Mouse (Mus musculus) midbrain, embryonic 15.5 days (tissue): ENCODE measurements at regions not wholly inside any gene's neighbourhood (a gene's known extent, or its start where the extent isn't known, plus 50 kb on each side); places are given as distances from the start of the nearest gene placed in this dataset.

ENCODE experiments used
- ATAC-seq: fragments of 200-750 bp; cut with Nextera tagmentation; replicated peaks from 2 replicates; pipeline ENCODE4 v1.8.0; 2017; ENCODE audit warnings: moderate TSS enrichment
- H3K27ac ChIP-seq: fragments of 300-500 bp; sonication (generic); 2 replicates; pipeline ENCODE4 v1.5.1; 2015; ENCODE audit warnings: mild to moderate bottlenecking, inconsistent platforms
- H3K27me3 ChIP-seq: fragments of 300-500 bp; sonication (generic); replicated peaks from 2 replicates; pipeline ENCODE4 v1.6.1; 2015; ENCODE audit warnings: inconsistent platforms
- H3K36me3 ChIP-seq: fragments of 300-500 bp; sonication (generic); replicated peaks from 2 replicates; pipeline ENCODE4 v1.6.1; 2015; ENCODE audit warnings: inconsistent platforms
- H3K4me1 ChIP-seq: fragments of 300-500 bp; sonication (generic); 2 replicates; pipeline ENCODE4 v1.6.1; 2015; ENCODE audit warnings: inconsistent platforms
- H3K4me2 ChIP-seq: fragments of 300-500 bp; sonication (generic); 2 replicates; pipeline ENCODE4 v1.6.1; 2015; ENCODE audit warnings: inconsistent platforms, mild to moderate bottlenecking, moderate library complexity
- H3K4me3 ChIP-seq: fragments of 300-500 bp; sonication (generic); 2 replicates; pipeline ENCODE4 v1.5.1; 2015; ENCODE audit warnings: mild to moderate bottlenecking, inconsistent platforms
- H3K9ac ChIP-seq: fragments of 300-500 bp; sonication (generic); 2 replicates; pipeline ENCODE4 v1.6.1; 2015; ENCODE audit warnings: mild to moderate bottlenecking, inconsistent platforms
- H3K9me3 ChIP-seq: fragments of 300-500 bp; sonication (generic); 2 replicates; pipeline ENCODE4 v1.6.1; 2016; ENCODE audit warnings: inconsistent platforms
- WGBS: fragments of 180-500 bp; shearing (Covaris S2); methylation state at CpG from one replicate; pipeline ENCODE4 v1.1.7; 2015; ENCODE audit warnings: mixed read lengths; 5-methylcytosine and 5-hydroxymethylcytosine counted together

GRCm38 (mm10) chr13:102132154-102132553 lies 364.1 kb upstream of the Pik3r1 start:
- H3K4me1 ChIP-seq: no peaks in the 10 kb centered on the region
- no peak overlapping the region for H3K4me2 ChIP-seq
- 67% methylated on average over 5 of the region's 5 CpGs for WGBS
- H3K4me3 ChIP-seq: no peak overlapping the region
- no peak for ATAC-seq
- H3K9me3 ChIP-seq: no peaks in the 10 kb centered on the region
- no peaks in the 10 kb centered on the region for H3K27me3 ChIP-seq
- no peaks in the 10 kb centered on the region for H3K36me3 ChIP-seq
- no peak overlapping the region for H3K9ac ChIP-seq
- H3K27ac ChIP-seq: no peak overlapping the region

DNA sequence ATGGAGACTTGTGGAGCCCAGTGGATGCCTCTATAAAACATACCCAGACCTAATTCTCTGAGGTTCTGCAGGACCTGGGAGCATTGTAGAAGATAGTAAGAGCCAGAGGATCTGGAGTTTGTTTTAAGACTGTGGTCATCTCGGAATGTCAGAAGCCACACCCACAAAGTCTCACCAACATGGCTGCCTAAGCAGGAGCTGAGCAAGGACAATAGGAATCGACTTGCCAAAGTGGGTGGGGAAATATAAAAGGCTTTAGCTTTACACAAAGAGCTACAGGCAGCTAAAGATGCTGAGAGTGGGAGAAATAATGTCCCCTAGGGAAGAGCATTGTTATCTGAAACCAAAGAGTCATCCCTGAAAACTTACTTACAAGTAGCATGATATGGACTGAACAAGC lies 364.7 kb upstream of the Pik3r1 start:
- H3K4me3 ChIP-seq: no peak overlapping the region
- no peaks in the 10 kb centered on the region for H3K4me1 ChIP-seq
- H3K36me3 ChIP-seq: no peaks in the 10 kb centered on the region
- no peak for ATAC-seq
- H3K4me2 ChIP-seq: no peak overlapping the region
- WGBS: 51% methylated on average over 2 of the region's 2 CpGs
- H3K27me3 ChIP-seq: no peaks in the 10 kb centered on the region
- no peaks in the 10 kb centered on the region for H3K9me3 ChIP-seq
- no peak overlapping the region for H3K27ac ChIP-seq
- no peak overlapping the region for H3K9ac ChIP-seq

GRCm38 (mm10) chr13:102135210-102135609 lies 367.2 kb upstream of the Pik3r1 start:
- Histone ChIP-seq H3K9ac (no peak overlapping the region), H3K9me3 (no peaks in the 10 kb centered on the region), H3K36me3 (no peaks in the 10 kb centered on the region), H3K4me1 (no peaks in the 10 kb centered on the region), H3K4me3 (no peak overlapping the region), H3K27me3 (no peaks in the 10 kb centered on the region), H3K4me2 (no peak overlapping the region), H3K27ac (no peak overlapping the region)
- no peak for ATAC-seq

GRCm38 (mm10) chr13:102142986-102143385 lies 375.0 kb upstream of the Pik3r1 start:
- no peaks in the 10 kb centered on the region for H3K27me3 ChIP-seq
- no peak overlapping the region for H3K4me2 ChIP-seq
- H3K4me1 ChIP-seq: no peaks in the 10 kb centered on the region
- no peaks in the 10 kb centered on the region for H3K9me3 ChIP-seq
- H3K27ac ChIP-seq: no peak overlapping the region
- 95% methylated on average over 7 of the region's 7 CpGs for WGBS
- H3K9ac ChIP-seq: no peak overlapping the region
- no peaks in the 10 kb centered on the region for H3K36me3 ChIP-seq
- no peak for ATAC-seq
- H3K4me3 ChIP-seq: no peak overlapping the region

- WGBS: 83% methylated on average over 2 of the region's 2 CpGs
- ATAC-seq: no peak
Observed at GRCm38 (mm10) chr13:102143848-102144247, 375.8 kb upstream of the Pik3r1 start.

GRCm38 (mm10) chr13:102148039-102148438 lies 380.0 kb upstream of the Pik3r1 start:
- WGBS: 91% methylated on average over 2 of the region's 2 CpGs
- no peak overlapping the region for H3K9ac ChIP-seq
- H3K4me2 ChIP-seq: no peak overlapping the region
- H3K27ac ChIP-seq: no peak overlapping the region
- no peaks in the 10 kb centered on the region for H3K27me3 ChIP-seq
- no peak overlapping the region for H3K4me3 ChIP-seq
- H3K4me1 ChIP-seq: no peaks in the 10 kb centered on the region
- H3K36me3 ChIP-seq: no peaks in the 10 kb centered on the region
- H3K9me3 ChIP-seq: no peaks in the 10 kb centered on the region
- ATAC-seq: no peak

More at GRCm38 (mm10) chr13:102143848-102144247, 375.8 kb upstream of the Pik3r1 start:
- Histone ChIP-seq H3K27ac (no peak overlapping the region), H3K9me3 (no peaks in the 10 kb centered on the region), H3K36me3 (no peaks in the 10 kb centered on the region), H3K27me3 (no peaks in the 10 kb centered on the region), H3K4me2 (no peak overlapping the region), H3K9ac (no peak overlapping the region), H3K4me3 (no peak overlapping the region), H3K4me1 (no peaks in the 10 kb centered on the region)

DNA sequence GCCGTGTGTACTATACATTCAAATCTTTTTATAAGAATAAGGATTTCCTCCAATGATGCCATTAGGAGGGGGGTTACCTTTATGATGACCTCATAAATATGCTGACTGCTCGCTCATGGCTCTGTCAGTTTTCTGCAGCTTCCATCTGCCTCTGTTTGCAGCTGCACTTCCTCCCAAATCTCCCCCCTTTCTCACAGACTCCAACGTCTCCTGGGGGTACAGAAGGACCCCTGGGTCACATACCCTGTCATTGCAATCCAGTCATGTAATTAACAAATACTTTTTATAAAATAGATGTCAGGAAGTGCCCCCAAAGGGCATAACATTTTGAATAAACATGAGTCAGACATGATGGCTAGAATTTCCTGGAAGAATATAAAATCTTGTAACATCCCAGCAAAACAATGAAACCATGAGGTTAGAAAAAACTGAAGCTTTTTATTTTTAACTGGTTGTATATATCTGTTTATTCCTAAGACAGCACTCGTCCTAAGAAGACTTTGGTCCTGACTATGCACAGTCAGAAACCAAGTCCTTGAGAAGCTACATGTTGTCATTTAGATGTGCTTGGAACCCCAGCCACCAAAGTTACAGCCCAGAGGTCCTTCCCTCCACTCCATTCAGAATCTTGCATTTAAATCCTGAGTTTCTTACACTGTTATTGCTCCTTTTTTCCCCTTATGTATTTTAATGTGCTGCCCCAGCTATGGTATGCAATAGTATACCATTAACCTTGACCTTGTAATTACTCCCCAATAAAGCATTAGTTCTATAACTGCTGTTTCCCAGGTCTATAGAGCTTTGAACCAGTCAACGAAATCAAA lies 386.0 kb upstream of the Pik3r1 start:
- no peaks in the 10 kb centered on the region for H3K36me3 ChIP-seq
- WGBS: 44% methylated on average over 5 of the region's 5 CpGs
- no peaks in the 10 kb centered on the region for H3K9me3 ChIP-seq
- H3K4me3 ChIP-seq: no peak overlapping the region
- ATAC-seq: peak; percentile 50; the same call in 1 of the 2 replicates
- H3K27me3 ChIP-seq: no peaks in the 10 kb centered on the region
- H3K4me2 ChIP-seq: no peak overlapping the region
- no peak overlapping the region for H3K27ac ChIP-seq
- H3K9ac ChIP-seq: no peak overlapping the region
- H3K4me1 ChIP-seq: 0 out of 2 replicates have a peak, but pooled peaks cover 3% of the 10 kb centered on the region

DNA sequence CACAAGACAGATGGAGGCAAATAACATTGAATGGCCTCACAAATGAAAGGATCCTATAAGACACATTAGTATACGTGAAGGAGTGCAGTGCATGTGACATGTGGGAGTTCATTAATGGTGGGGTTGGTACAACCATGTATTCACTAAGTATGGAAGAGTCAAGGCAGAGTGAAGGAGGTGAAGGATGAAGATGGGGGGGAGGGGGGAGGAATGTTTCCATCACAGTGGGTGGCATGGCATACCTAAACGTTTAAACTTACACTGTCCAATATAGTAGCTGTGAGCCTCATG lies 386.5 kb upstream of the Pik3r1 start:
- Histone ChIP-seq H3K4me2 (no peak overlapping the region), H3K27ac (no peak overlapping the region), H3K4me1 (0 out of 2 replicates have a peak, but pooled peaks cover 3% of the 10 kb centered on the region), H3K36me3 (no peaks in the 10 kb centered on the region), H3K4me3 (no peak overlapping the region), H3K27me3 (no peaks in the 10 kb centered on the region), H3K9me3 (no peaks in the 10 kb centered on the region), H3K9ac (no peak overlapping the region)
- WGBS: 69% methylated on average over 2 of the region's 2 CpGs
- no peak for ATAC-seq

DNA sequence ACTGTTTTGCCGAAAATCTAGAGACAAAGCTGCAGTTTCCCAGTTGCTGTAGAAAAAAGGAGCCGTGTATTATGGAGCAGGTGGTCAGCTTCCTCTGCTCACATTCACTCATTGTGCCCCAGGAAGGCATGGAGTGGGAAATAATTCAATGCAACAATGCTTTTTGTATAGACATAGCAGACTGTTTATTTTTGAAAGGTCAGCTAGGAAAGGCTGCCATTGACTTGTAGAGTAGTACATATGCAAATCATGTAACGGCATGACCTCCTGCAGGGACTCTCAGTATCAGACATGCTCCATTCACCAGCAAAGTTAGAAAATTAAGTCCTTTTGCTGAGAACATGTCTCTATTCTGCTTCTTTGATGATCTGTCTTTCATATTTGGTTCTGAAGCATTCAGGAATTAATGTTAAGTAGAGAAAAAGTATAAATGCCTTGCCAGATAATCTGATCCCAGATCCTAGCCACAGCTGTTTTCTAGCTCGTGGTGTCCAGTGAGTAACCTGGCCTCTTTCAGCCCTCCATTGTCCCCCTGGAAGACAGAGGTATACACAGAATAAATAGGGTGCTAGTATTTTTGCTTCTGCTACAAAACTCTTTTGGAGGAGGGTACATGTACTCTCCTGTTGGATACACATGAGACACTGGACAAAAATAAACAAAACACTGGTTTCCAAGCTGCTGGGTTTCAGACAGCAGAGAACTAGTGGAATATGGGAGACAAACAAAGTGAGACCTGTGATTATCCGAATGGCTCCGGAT lies 389.5 kb upstream of the Pik3r1 start:
- H3K9me3 ChIP-seq: no peaks in the 10 kb centered on the region
- H3K4me3 ChIP-seq: no peak overlapping the region
- no peak for ATAC-seq
- H3K9ac ChIP-seq: no peak overlapping the region
- no peak overlapping the region for H3K4me2 ChIP-seq
- H3K27ac ChIP-seq: no peak overlapping the region
- H3K27me3 ChIP-seq: no peaks in the 10 kb centered on the region
- H3K36me3 ChIP-seq: no peaks in the 10 kb centered on the region
- 38% methylated on average over 6 of the region's 6 CpGs for WGBS
- 0 out of 2 replicates have a peak, but pooled peaks cover 3% of the 10 kb centered on the region for H3K4me1 ChIP-seq

DNA sequence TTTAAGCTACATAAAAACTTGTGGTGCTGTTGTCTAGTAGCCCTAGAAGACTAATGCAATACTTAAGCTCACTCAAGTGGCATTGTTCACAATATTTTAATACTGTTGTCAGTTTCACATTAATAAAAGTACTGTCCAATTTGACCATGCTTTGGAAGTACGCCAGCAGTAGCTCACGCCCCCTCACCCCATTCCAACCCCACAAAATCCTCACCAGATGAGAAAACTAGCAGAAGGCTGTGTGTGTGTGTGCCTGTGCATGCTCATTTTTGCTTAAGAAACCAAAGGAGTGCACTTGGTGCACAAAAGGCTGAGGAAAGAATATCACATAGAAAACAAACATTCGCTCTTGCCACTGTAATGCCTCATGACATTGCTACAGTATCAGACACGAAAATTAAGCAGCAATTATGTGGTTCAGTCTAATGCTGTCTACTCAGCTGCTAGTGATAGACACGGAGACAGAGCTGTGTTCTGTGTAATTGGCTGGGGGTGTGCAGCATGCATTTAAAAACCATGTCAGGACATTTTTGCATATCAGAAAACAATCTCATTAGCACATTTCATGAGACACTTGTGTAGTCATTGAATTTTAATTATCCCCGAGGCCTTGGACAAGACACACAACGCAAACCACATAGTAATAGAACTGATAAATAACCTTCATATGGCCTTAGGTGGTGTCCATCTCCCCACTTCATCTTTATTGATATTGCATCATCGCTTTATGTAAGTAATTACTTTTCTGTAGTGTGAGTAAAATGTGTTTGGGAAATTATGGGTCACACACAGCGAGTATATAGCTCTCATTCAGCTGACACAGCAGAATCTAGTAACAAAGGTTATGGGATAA lies 405.6 kb upstream of the Pik3r1 start:
- Histone ChIP-seq H3K36me3 (no peaks in the 10 kb centered on the region), H3K4me3 (no peak overlapping the region), H3K9ac (no peak overlapping the region), H3K9me3 (no peaks in the 10 kb centered on the region), H3K27ac (no peak overlapping the region), H3K4me2 (no peak overlapping the region), H3K4me1 (no peaks in the 10 kb centered on the region), H3K27me3 (no peaks in the 10 kb centered on the region)
- peak; percentile 83 for ATAC-seq
- 68% methylated on average over 9 of the region's 9 CpGs for WGBS

- H3K4me1 ChIP-seq: no peaks in the 10 kb centered on the region
- H3K9me3 ChIP-seq: no peaks in the 10 kb centered on the region
- no peak overlapping the region for H3K9ac ChIP-seq
- no peaks in the 10 kb centered on the region for H3K36me3 ChIP-seq
- no peak overlapping the region for H3K4me2 ChIP-seq
- no peaks in the 10 kb centered on the region for H3K27me3 ChIP-seq
- H3K4me3 ChIP-seq: no peak overlapping the region
- WGBS: 81% methylated on average over 3 of the region's 3 CpGs
- H3K27ac ChIP-seq: no peak overlapping the region
- no peak for ATAC-seq
Observed at GRCm38 (mm10) chr13:102174431-102174830, 406.4 kb upstream of the Pik3r1 start.

DNA sequence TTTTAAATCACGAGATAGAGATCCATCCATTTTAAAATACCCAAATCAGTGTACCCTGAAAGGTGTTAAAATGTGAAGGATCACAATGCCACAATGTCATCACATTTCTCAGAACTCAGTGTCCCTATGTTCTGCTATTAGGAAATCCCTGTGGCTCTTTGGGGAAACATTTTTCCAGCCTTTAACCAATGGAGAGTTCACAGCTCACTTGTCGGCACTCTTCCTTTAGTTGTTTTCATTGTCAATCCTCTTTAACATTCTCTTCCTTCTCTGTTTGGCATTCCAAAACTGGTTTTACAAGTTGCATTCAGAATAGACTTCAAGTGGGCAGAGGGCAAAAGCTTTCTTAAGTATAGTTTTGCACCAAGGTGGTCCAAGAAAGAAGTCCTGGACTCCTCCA lies 406.9 kb upstream of the Pik3r1 start:
- no peak for ATAC-seq
- Histone ChIP-seq H3K27me3 (no peaks in the 10 kb centered on the region), H3K9me3 (no peaks in the 10 kb centered on the region), H3K36me3 (no peaks in the 10 kb centered on the region), H3K4me1 (no peaks in the 10 kb centered on the region), H3K4me2 (no peak overlapping the region), H3K27ac (no peak overlapping the region), H3K9ac (no peak overlapping the region), H3K4me3 (no peak overlapping the region)
- 92% methylated on average over 2 of the region's 2 CpGs for WGBS
